In genomic region chr17:32946716-32947115, GRCm38 (mm10) we compare ENCODE assay signal across 8 mouse cellular contexts. TPM values are rescaled to one million over a fixed set of nuclear protein-coding genes. Genes with fewer than 3 reads are reported as not detected.
DNase-seq lines count a peak whose midpoint lies in the region; ATAC-seq and TF ChIP-seq lines count a peak whose summit lies in the region.

No protein-coding gene starts in this region.

- H3K4me2 ChIP-seq in heart, embryonic 14.5 days (ENCODE audit: low read length) = peak overlapping the region; percentile 92
- peak overlapping the region; percentile 94 for H3K4me2 ChIP-seq in liver, postnatal 0 days (ENCODE audit: low read depth, low read length)
- H3K4me2 ChIP-seq in stomach, embryonic 15.5 days = peak overlapping the region; percentile 85

- DNase-seq in cerebellum, postnatal 10 days = peak; percentile 26 to 39
- DNase-seq in cerebellum, adult 9-10 months = no peak
- DNase-seq in liver, postnatal 0 days = no peak
- no peak for DNase-seq in right cerebral cortex, adult 18-20 months
- no peak for DNase-seq in urinary bladder, adult 2 months (ENCODE audit: low spot score)

- H3K27ac ChIP-seq in ES-Bruce4 (ENCODE audit: insufficient read depth, low read length) = peak overlapping the region; percentile 59
- peak overlapping the region; percentile 71 for H3K27ac ChIP-seq in heart, embryonic 14.5 days (replicated peaks in 1 of 2; ENCODE audit: control insufficient read depth in 1 of 2, insufficient read depth in 1 of 2, low read depth in 2 of 2, low read length in 2 of 2)
- peak overlapping the region; percentile 97 for H3K27ac ChIP-seq in liver, postnatal 0 days (ENCODE audit: low read depth)
- peak overlapping the region; percentile 84 for H3K27ac ChIP-seq in stomach, embryonic 15.5 days

- WGBS in heart, embryonic 14.5 days = 47% methylated on average over 9 of the region's 9 CpGs
- WGBS in liver, postnatal 0 days (ENCODE audit: insufficient replicate concordance) = 26% methylated on average over 9 of the region's 9 CpGs
- 48% methylated on average over 9 of the region's 9 CpGs for WGBS in stomach, embryonic 15.5 days

- no peaks in the 10 kb centered on the region for H3K27me3 ChIP-seq in ES-Bruce4 (ENCODE audit: control insufficient read depth, insufficient read depth, low read length, poor library complexity, severe bottlenecking)
- no peaks in the 10 kb centered on the region for H3K27me3 ChIP-seq in heart, embryonic 14.5 days (ENCODE audit: control insufficient read depth, insufficient read depth, low read length)
- no peaks in the 10 kb centered on the region for H3K27me3 ChIP-seq in liver, postnatal 0 days (ENCODE audit: insufficient read depth, low read length)
- H3K27me3 ChIP-seq in stomach, embryonic 15.5 days (replicated peaks) = no peaks in the 10 kb centered on the region

- peak overlapping the region; percentile 57 for H3K9ac ChIP-seq in ES-Bruce4 (ENCODE audit: low read depth, poor library complexity, severe bottlenecking)
- peak overlapping the region; percentile 84 for H3K9ac ChIP-seq in heart, embryonic 14.5 days (ENCODE audit: low read length)
- H3K9ac ChIP-seq in liver, postnatal 0 days (replicated peaks) = peak overlapping the region; percentile 85
- peak overlapping the region; percentile 57; the same call in 1 of the 2 replicates for H3K9ac ChIP-seq in stomach, embryonic 15.5 days

- H3K36me3 ChIP-seq in ES-Bruce4 (ENCODE audit: control insufficient read depth, insufficient read depth, low read length, poor library complexity, severe bottlenecking) = no peaks in the 10 kb centered on the region
- no peaks in the 10 kb centered on the region for H3K36me3 ChIP-seq in heart, embryonic 14.5 days (ENCODE audit: control insufficient read depth, insufficient read depth, low read length)
- H3K36me3 ChIP-seq in liver, postnatal 0 days (replicated peaks; ENCODE audit: insufficient read depth, low read length) = peaks cover 4% of the 10 kb centered on the region; the same call in 1 of the 2 replicates
- H3K36me3 ChIP-seq in stomach, embryonic 15.5 days = no peaks in the 10 kb centered on the region

- H3K4me1 ChIP-seq in ES-Bruce4 (ENCODE audit: control insufficient read depth, insufficient read depth, low read length) = no peaks in the 10 kb centered on the region
- peaks cover 10 to 13% of the 10 kb centered on the region in 2 experiments for H3K4me1 ChIP-seq in heart, embryonic 14.5 days (ENCODE audit: control insufficient read depth in 2 of 2, insufficient read depth in 2 of 2, low read length in 2 of 2)
- H3K4me1 ChIP-seq in liver, postnatal 0 days (ENCODE audit: insufficient read depth) = peaks cover 21% of the 10 kb centered on the region
- peaks cover 13% of the 10 kb centered on the region for H3K4me1 ChIP-seq in stomach, embryonic 15.5 days

- ATAC-seq in heart, embryonic 14.5 days (ENCODE audit: insufficient number of reproducible peaks, insufficient read depth, low FRiP score, low read depth) = no peak; the same call in 1 of the 2 replicates
- peak; percentile 35 for ATAC-seq in liver, postnatal 0 days
- ATAC-seq in stomach, embryonic 15.5 days (ENCODE audit: insufficient read depth, low FRiP score, low read depth) = no peak

- TF ChIP-seq CTCF in ES-Bruce4 (IDR thresholded peaks at IDR 0.05; ENCODE audit: low read depth, low read length) = no peak
- TF ChIP-seq CTCF in liver, postnatal 0 days (IDR thresholded peaks at IDR 0.05; ENCODE audit: low read depth) = no peak

- no peak for TF ChIP-seq POLR2A in ES-Bruce4 (IDR thresholded peaks at IDR 0.05; ENCODE audit: insufficient read depth, low read length)

- peak overlapping the region; percentile 82 for H3K4me3 ChIP-seq in ES-Bruce4 (ENCODE audit: low read depth, low read length)
- peak overlapping the region; percentile 62 to 68 for H3K4me3 ChIP-seq in heart, embryonic 14.5 days (ENCODE audit: control insufficient read depth in 1 of 2, insufficient read depth in 1 of 2, low read depth in 1 of 2, low read length in 2 of 2)
- peak overlapping the region; percentile 76 for H3K4me3 ChIP-seq in liver, postnatal 0 days (ENCODE audit: low read depth, low read length)
- H3K4me3 ChIP-seq in stomach, embryonic 15.5 days (replicated peaks) = peak overlapping the region; percentile 60

- no peaks in the 10 kb centered on the region for H3K9me3 ChIP-seq in ES-Bruce4 (replicated peaks; ENCODE audit: control insufficient read depth, insufficient read depth, low read length, poor library complexity, severe bottlenecking)
- H3K9me3 ChIP-seq in heart, embryonic 14.5 days (ENCODE audit: control insufficient read depth, low read length) = no peaks in the 10 kb centered on the region
- H3K9me3 ChIP-seq in liver, postnatal 0 days (ENCODE audit: low read length) = no peaks in the 10 kb centered on the region
- H3K9me3 ChIP-seq in stomach, embryonic 15.5 days = no peaks in the 10 kb centered on the region

- TF ChIP-seq EP300 in ES-Bruce4 (IDR thresholded peaks at IDR 0.05; ENCODE audit: insufficient read depth, low read depth, low read length) = no peak
- TF ChIP-seq EP300 in liver, postnatal 0 days (IDR thresholded peaks at IDR 0.05; ENCODE audit: low read depth) = no peak

RNA-seq across cellular contexts. Expression of gene Cyp4f13, which starts 0.5 kb away (rescaled TPM):
- polyA plus RNA-seq in ES-Bruce4 (2011; ENCODE audit: insufficient read depth, insufficient read length, low read depth, missing spikeins) = 12.7 and 18.8 TPM in 2 replicates
- 11.4 and 11.8 TPM in 2 replicates for polyA plus RNA-seq in heart, embryonic 14.5 days (2014; fragmentation: Nextera tagmentation; extraction: Ambion mirVana)
- polyA plus RNA-seq in liver, postnatal 0 days (2015; fragmentation: Nextera tagmentation; extraction: Ambion mirVana) = 27.1 and 32.3 TPM in 2 replicates
- polyA plus RNA-seq in stomach, embryonic 15.5 days (2015; fragmentation: Nextera tagmentation; extraction: Ambion mirVana) = 17.6 and 18.4 TPM in 2 replicates
- polyA plus RNA-seq in urinary bladder, adult 2 months (2012; rRNA removed) = 66.3 and 73.1 TPM in 2 replicates

RNA-seq across cellular contexts. Expression of gene Zfp472, which starts 18.9 kb away (rescaled TPM):
- 12.9 and 14.5 TPM in 2 replicates for polyA plus RNA-seq in ES-Bruce4 (2011; ENCODE audit: insufficient read depth, insufficient read length, low read depth, missing spikeins)
- polyA plus RNA-seq in heart, embryonic 14.5 days (2014; fragmentation: Nextera tagmentation; extraction: Ambion mirVana) = 5.0 and 5.4 TPM in 2 replicates
- polyA plus RNA-seq in liver, postnatal 0 days (2015; fragmentation: Nextera tagmentation; extraction: Ambion mirVana) = 3.2 and 3.3 TPM in 2 replicates
- 10.9 and 12.1 TPM in 2 replicates for polyA plus RNA-seq in stomach, embryonic 15.5 days (2015; fragmentation: Nextera tagmentation; extraction: Ambion mirVana)
- 5.3 and 6.5 TPM in 2 replicates for polyA plus RNA-seq in urinary bladder, adult 2 months (2012; rRNA removed)

RNA-seq across cellular contexts. Expression of gene Cyp4f14, which starts 29.6 kb away (rescaled TPM):
- polyA plus RNA-seq in ES-Bruce4 (2011; ENCODE audit: insufficient read depth, insufficient read length, low read depth, missing spikeins) = not detected in 2 replicates
- polyA plus RNA-seq in heart, embryonic 14.5 days (2014; fragmentation: Nextera tagmentation; extraction: Ambion mirVana) = not detected in 2 replicates
- polyA plus RNA-seq in liver, postnatal 0 days (2015; fragmentation: Nextera tagmentation; extraction: Ambion mirVana) = 0.20 and 0.22 TPM in 2 replicates
- 0.58 and 0.62 TPM in 2 replicates for polyA plus RNA-seq in stomach, embryonic 15.5 days (2015; fragmentation: Nextera tagmentation; extraction: Ambion mirVana)
- 0.10 and 0.12 TPM in 2 replicates for polyA plus RNA-seq in urinary bladder, adult 2 months (2012; rRNA removed)

RNA-seq across cellular contexts. Expression of gene Zfp952, which starts 46.2 kb away (rescaled TPM):
- polyA plus RNA-seq in ES-Bruce4 (2011; ENCODE audit: insufficient read depth, insufficient read length, low read depth, missing spikeins) = 9.9 and 13.5 TPM in 2 replicates
- 9.5 TPM in 2 replicates for polyA plus RNA-seq in heart, embryonic 14.5 days (2014; fragmentation: Nextera tagmentation; extraction: Ambion mirVana)
- polyA plus RNA-seq in liver, postnatal 0 days (2015; fragmentation: Nextera tagmentation; extraction: Ambion mirVana) = 2.1 and 2.7 TPM in 2 replicates
- 10.9 and 11.3 TPM in 2 replicates for polyA plus RNA-seq in stomach, embryonic 15.5 days (2015; fragmentation: Nextera tagmentation; extraction: Ambion mirVana)
- polyA plus RNA-seq in urinary bladder, adult 2 months (2012; rRNA removed) = 8.0 and 8.6 TPM in 2 replicates

RNA-seq across cellular contexts. Expression of gene Zfp870, which starts 55.3 kb away (rescaled TPM):
- 17.6 and 19.0 TPM in 2 replicates for polyA plus RNA-seq in ES-Bruce4 (2011; ENCODE audit: insufficient read depth, insufficient read length, low read depth, missing spikeins)
- polyA plus RNA-seq in heart, embryonic 14.5 days (2014; fragmentation: Nextera tagmentation; extraction: Ambion mirVana) = 6.6 and 8.4 TPM in 2 replicates
- polyA plus RNA-seq in liver, postnatal 0 days (2015; fragmentation: Nextera tagmentation; extraction: Ambion mirVana) = 1.4 and 1.7 TPM in 2 replicates
- 4.3 and 6.1 TPM in 2 replicates for polyA plus RNA-seq in stomach, embryonic 15.5 days (2015; fragmentation: Nextera tagmentation; extraction: Ambion mirVana)
- 3.6 and 4.8 TPM in 2 replicates for polyA plus RNA-seq in urinary bladder, adult 2 months (2012; rRNA removed)

Comparison
In these comparisons a context has a peak if more than half of its experiments do, and no peak if none do; other contexts are left out.
1. DNase-seq: peak in cerebellum, postnatal 10 days (2 of 2); none in cerebellum, adult 9-10 months (single experiment), liver, postnatal 0 days (single experiment), right cerebral cortex, adult 18-20 months (single experiment) and urinary bladder, adult 2 months (single experiment).
2. Peak in every context shown above with its lines, with median percentiles within 50 percentile points of each other: H3K27ac ChIP-seq, H3K4me3 ChIP-seq, H3K9ac ChIP-seq and H3K4me2 ChIP-seq.